Mouse (Mus musculus) macrophage (primary cell): ENCODE measurements around the gene Pgpep1l. TPM values are rescaled to one million over a fixed set of nuclear protein-coding genes. Genes with fewer than 3 reads are reported as not detected.

ENCODE experiments used
- H3K27ac ChIP-seq: fragments of 350-480 bp; formaldehyde crosslinking; 2 replicates; pipeline ENCODE4 v1.9.0; 2021
- H3K36me3 ChIP-seq: fragments of 350-480 bp; formaldehyde crosslinking; 2 replicates; pipeline ENCODE4 v1.9.0; 2021; ENCODE audit errors: inconsistent target
- H3K4me3 ChIP-seq: fragments of 350-480 bp; formaldehyde crosslinking; 2 replicates; pipeline ENCODE4 v1.9.0; 2021; ENCODE audit errors: inconsistent target
- H3K79me2 ChIP-seq: fragments of 350-480 bp; formaldehyde crosslinking; 2 replicates; pipeline ENCODE4 v1.9.0; 2021; ENCODE audit errors: inconsistent target
- WGBS: methylation state at CpG from one replicate; pipeline ENCODE4 v1.1.7; 2026; ENCODE audit warnings: inconsistent platforms; ENCODE audit not compliant: missing documents; 5-methylcytosine and 5-hydroxymethylcytosine counted together
- polyA plus RNA-seq: library from polyadenylated mRNA; stranded (reverse); fragments of 250-400 nt; gene quantifications from 3 replicates; pipeline ENCODE4 v1.2.4, GENCODE M21; 2018; ENCODE audit warnings: inconsistent platforms

The Pgpep1l gene
- polyA plus RNA-seq, 1 experiment from 2014 or later = 0.27 TPM

- Histone ChIP-seq H3K36me3 (no peaks in the 10 kb centered on the region), H3K27ac (no peak overlapping the region), H3K79me2 (no peaks in the 10 kb centered on the region), H3K4me3 (no peak overlapping the region)
- 85% methylated on average over 6 of the region's 6 CpGs for WGBS
These were observed 4.4 kb downstream of the Pgpep1l start for GRCm38 (mm10) chr7:68259523-68260081.

DNA sequence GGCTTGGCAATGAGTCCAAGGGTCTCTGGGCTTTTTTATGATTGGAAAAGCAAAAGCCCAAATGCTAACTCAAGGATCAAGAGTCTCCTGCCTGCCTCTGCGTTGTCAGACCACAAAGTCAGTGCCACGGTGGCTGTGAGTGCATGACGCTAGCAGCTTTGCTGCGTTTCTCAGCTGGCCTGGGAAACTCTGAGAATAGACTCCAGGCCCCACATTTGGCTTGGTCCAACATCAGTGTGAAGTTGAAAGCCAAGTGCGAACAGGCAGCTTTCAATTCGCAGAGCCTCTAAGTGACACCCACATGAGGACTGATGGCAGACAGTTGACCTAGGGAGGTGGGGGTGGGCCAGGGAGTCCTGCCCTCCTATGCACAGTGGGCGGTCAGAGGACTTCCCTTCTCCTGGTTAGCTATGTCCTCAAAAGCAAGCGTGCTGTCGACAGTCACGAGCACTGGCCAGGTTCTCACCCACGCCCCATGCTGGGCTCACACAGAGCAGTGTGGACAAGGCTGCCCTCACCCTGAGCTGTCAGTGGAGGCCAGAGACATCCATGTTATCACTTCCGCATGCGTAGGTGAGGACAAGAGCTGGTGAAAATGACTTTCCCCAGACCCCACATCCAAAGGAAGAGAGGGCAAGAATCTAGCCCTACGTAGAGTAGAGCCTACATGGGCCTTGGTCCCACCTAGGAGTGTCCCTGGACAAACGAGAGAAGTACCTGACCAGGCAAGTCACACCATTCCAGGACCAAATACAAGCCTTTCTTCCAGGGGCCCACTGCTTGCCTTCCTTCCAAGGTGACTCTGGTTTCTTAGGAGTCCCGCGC lies 5.5 kb downstream of the Pgpep1l start:
- WGBS = 85% methylated on average over 17 of the region's 17 CpGs
- no peak overlapping the region for H3K4me3 ChIP-seq
- no peaks in the 10 kb centered on the region for H3K79me2 ChIP-seq
- H3K27ac ChIP-seq = no peak overlapping the region
- no peaks in the 10 kb centered on the region for H3K36me3 ChIP-seq

- Histone ChIP-seq H3K36me3 (no peaks in the 10 kb centered on the region), H3K79me2 (no peaks in the 10 kb centered on the region), H3K27ac (no peak overlapping the region), H3K4me3 (no peak overlapping the region)
- WGBS = 42% methylated on average over 2 of the region's 2 CpGs
These were observed 6.3 kb downstream of the Pgpep1l start for GRCm38 (mm10) chr7:68257767-68258166.

- Histone ChIP-seq H3K36me3 (no peaks in the 10 kb centered on the region), H3K4me3 (no peak overlapping the region), H3K27ac (no peak overlapping the region), H3K79me2 (no peaks in the 10 kb centered on the region)
- 98% methylated on average over 3 of the region's 3 CpGs for WGBS
These were observed 13.1 kb downstream of the Pgpep1l start for GRCm38 (mm10) chr7:68250902-68251301.

GRCm38 (mm10) chr7:68250411-68250810 lies 13.6 kb downstream of the Pgpep1l start:
- WGBS = 58% methylated on average over 1 of the region's 1 CpGs

DNA sequence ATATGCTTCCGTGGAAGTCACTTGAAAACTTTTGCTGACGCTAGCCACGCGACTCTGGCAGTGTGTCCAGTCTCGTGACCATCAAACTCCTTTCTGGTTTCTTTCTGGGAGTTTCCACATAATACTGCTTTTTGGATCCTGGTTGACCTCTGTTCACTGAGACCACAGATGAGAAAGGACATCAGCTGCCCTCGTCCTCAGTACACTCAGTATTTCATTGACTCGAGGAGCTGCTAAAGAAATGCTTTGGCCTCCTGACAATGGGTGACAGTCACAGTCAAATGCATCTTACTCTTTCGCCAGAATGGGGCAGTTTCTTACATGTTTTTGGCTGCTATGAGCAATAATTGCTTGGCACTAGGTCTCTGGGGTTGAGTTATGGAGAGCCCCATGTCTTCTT lies 17.8 kb downstream of the Pgpep1l start:
- H3K36me3 ChIP-seq = no peaks in the 10 kb centered on the region
- WGBS = 92% methylated on average over 8 of the region's 8 CpGs
- H3K79me2 ChIP-seq = no peaks in the 10 kb centered on the region
- no peak overlapping the region for H3K27ac ChIP-seq
- no peak overlapping the region for H3K4me3 ChIP-seq

More at GRCm38 (mm10) chr7:68250411-68250810, 13.6 kb downstream of the Pgpep1l start:
- Histone ChIP-seq H3K27ac (no peak overlapping the region), H3K36me3 (no peaks in the 10 kb centered on the region), H3K4me3 (no peak overlapping the region), H3K79me2 (no peaks in the 10 kb centered on the region)

GRCm38 (mm10) chr7:68245681-68246080 lies 18.4 kb downstream of the Pgpep1l start:
- no peak overlapping the region for H3K27ac ChIP-seq
- H3K79me2 ChIP-seq = no peaks in the 10 kb centered on the region
- WGBS = 42% methylated on average over 4 of the region's 4 CpGs
- H3K4me3 ChIP-seq = no peak overlapping the region
- no peaks in the 10 kb centered on the region for H3K36me3 ChIP-seq

GRCm38 (mm10) chr7:68241205-68241604 lies 22.8 kb downstream of the Pgpep1l start:
- 95% methylated on average over 7 of the region's 9 CpGs for WGBS
- H3K79me2 ChIP-seq = no peaks in the 10 kb centered on the region

DNA sequence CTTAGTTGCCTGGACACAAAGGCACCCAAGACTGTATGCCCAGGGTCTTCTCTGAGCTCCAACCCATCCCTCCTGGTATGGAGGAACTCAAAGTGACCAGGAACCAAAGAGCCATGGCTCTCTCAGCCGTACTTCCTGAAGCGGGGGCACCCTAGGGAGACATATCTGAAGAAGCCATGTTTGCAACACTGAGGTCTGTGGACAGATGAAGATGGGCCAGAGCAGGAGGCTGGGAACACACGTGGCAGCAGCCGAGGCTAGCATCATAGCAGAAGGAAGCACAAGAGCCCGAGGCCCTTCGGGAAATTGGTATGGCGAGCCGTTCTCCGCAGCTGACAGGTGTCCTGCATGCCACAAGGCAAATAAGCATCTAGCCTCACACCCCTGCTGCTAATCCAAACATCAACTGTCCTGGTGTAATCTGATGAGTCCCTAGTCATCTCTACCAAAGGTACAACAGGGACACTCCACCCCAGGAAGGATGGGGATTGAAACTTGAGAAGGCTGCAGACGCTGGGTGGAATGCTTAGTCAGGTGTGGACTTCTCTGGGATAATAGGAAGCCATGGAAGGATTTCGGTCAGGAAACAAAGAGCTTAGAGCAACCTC lies 24.7 kb downstream of the Pgpep1l start:
- Histone ChIP-seq H3K4me3 (no peak overlapping the region), H3K36me3 (no peaks in the 10 kb centered on the region), H3K79me2 (no peaks in the 10 kb centered on the region), H3K27ac (no peak overlapping the region)
- WGBS = 93% methylated on average over 8 of the region's 11 CpGs

More at GRCm38 (mm10) chr7:68241205-68241604, 22.8 kb downstream of the Pgpep1l start:
- Histone ChIP-seq H3K4me3 (no peak overlapping the region), H3K27ac (no peak overlapping the region), H3K36me3 (no peaks in the 10 kb centered on the region)

GRCm38 (mm10) chr7:68236817-68237216 lies 27.2 kb downstream of the Pgpep1l start:
- no peaks in the 10 kb centered on the region for H3K79me2 ChIP-seq
- no peak overlapping the region for H3K27ac ChIP-seq
- H3K36me3 ChIP-seq = no peaks in the 10 kb centered on the region
- 84% methylated on average over 8 of the region's 8 CpGs for WGBS
- H3K4me3 ChIP-seq = no peak overlapping the region

DNA sequence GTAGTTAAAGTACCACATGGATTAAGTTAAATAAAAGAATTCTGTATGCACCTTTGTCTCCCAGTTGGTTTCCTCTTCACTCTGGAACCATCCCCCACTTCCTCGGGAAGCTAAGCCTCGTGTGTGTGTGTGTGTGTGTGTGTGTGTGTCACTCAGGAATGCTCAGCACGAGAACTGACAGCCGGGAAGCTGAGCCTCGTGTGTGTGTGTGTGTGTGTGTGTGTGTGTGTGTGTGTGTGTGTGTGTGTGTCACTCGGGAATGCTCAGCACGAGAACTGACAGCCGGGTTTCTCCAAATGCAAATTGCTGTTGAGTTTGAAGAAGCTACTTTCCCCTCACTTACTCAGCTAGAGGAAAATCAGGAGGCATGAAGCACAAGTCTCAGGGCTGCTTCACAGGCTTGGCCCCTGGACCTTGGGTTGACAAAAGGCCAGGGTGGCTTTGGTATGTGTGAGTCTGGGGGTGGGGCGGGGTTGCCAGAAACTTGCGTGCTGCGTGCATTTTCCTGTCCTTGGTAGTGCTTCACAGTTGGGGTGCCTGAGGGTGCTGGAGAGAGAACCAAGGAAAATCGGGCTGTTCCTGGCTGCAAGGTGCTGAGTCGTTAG lies 30.3 kb downstream of the Pgpep1l start:
- 63% methylated on average over 9 of the region's 13 CpGs for WGBS
- Histone ChIP-seq H3K27ac (no peak overlapping the region), H3K4me3 (no peak overlapping the region), H3K36me3 (no peaks in the 10 kb centered on the region), H3K79me2 (no peaks in the 10 kb centered on the region)

GRCm38 (mm10) chr7:68232521-68232920 lies 31.5 kb downstream of the Pgpep1l start:
- H3K36me3 ChIP-seq = no peaks in the 10 kb centered on the region
- no peak overlapping the region for H3K4me3 ChIP-seq
- H3K79me2 ChIP-seq = no peaks in the 10 kb centered on the region
- 95% methylated on average over 5 of the region's 5 CpGs for WGBS
- H3K27ac ChIP-seq = no peak overlapping the region

GRCm38 (mm10) chr7:68230831-68231230 lies 33.2 kb downstream of the Pgpep1l start:
- 97% methylated on average over 9 of the region's 9 CpGs for WGBS
- Histone ChIP-seq H3K4me3 (no peak overlapping the region), H3K79me2 (no peaks in the 10 kb centered on the region), H3K27ac (no peak overlapping the region), H3K36me3 (no peaks in the 10 kb centered on the region)

- no peaks in the 10 kb centered on the region for H3K79me2 ChIP-seq
- no peaks in the 10 kb centered on the region for H3K36me3 ChIP-seq
- 98% methylated on average over 6 of the region's 6 CpGs for WGBS
- no peak overlapping the region for H3K27ac ChIP-seq
- H3K4me3 ChIP-seq = no peak overlapping the region
These were observed 35.5 kb downstream of the Pgpep1l start for GRCm38 (mm10) chr7:68228491-68228890.

GRCm38 (mm10) chr7:68227621-68228020 lies 36.4 kb downstream of the Pgpep1l start:
- 71% methylated on average over 4 of the region's 4 CpGs for WGBS

More at GRCm38 (mm10) chr7:68227621-68228020, 36.4 kb downstream of the Pgpep1l start:
- H3K79me2 ChIP-seq = no peaks in the 10 kb centered on the region
- H3K4me3 ChIP-seq = no peak overlapping the region
- no peak overlapping the region for H3K27ac ChIP-seq
- no peaks in the 10 kb centered on the region for H3K36me3 ChIP-seq
